Mouse (Mus musculus) bone marrow macrophage, adult 2 months (primary cell): ENCODE data around the gene Cbx4. TPM values are rescaled to one million over a fixed set of nuclear protein-coding genes. Genes with fewer than 3 reads are reported as not detected.

Experiments
- H3K27ac ChIP-seq: 2 replicates; pipeline ENCODE4 v1.5.1; 2012; ENCODE audit warnings: low read depth, low read length; ENCODE audit not compliant: insufficient read depth
- H3K4me1 ChIP-seq: 2 replicates; pipeline ENCODE4 v1.6.1; 2012; ENCODE audit warnings: low read length; ENCODE audit not compliant: control insufficient read depth, insufficient read depth
- H3K4me3 ChIP-seq: 2 replicates; pipeline ENCODE4 v1.5.1; 2012; ENCODE audit warnings: mild to moderate bottlenecking, low read length, moderate library complexity; ENCODE audit not compliant: insufficient read depth
- CTCF ChIP-seq: IDR thresholded peaks from 2 replicates; pipeline ENCODE4 v1.5.1; 2012; ENCODE audit warnings: low read depth, mild to moderate bottlenecking, low read length, moderate library complexity
- POLR2A ChIP-seq: IDR thresholded peaks from 2 replicates; pipeline ENCODE4 v1.6.1; 2012; ENCODE audit warnings: mild to moderate bottlenecking, low read depth, low read length, borderline replicate concordance
- polyA plus RNA-seq: library from polyadenylated mRNA; stranded (reverse); fragments of >200 nt; gene quantifications from 2 replicates; pipeline ENCODE4 v1.2.4, GENCODE M21; 2012; ENCODE audit not compliant: missing spikeins, insufficient read depth, insufficient read length

Cbx4 gene
- polyA plus RNA-seq, 1 experiment: 15.8 TPM

- H3K27ac ChIP-seq: no peak overlapping the region
- peaks cover 3% of the 10 kb centered on the region for H3K4me1 ChIP-seq
- H3K4me3 ChIP-seq: no peak overlapping the region
- TF ChIP-seq CTCF: no peak
- no peak for TF ChIP-seq POLR2A
Observed at GRCm38 (mm10) chr11:119051927-119052660, 33.9 kb downstream of the Cbx4 start.

GRCm38 (mm10) chr11:119051426-119051825, 34.6 kb downstream of the Cbx4 start:
- H3K27ac ChIP-seq: no peak overlapping the region
- peaks cover 3% of the 10 kb centered on the region for H3K4me1 ChIP-seq
- TF ChIP-seq POLR2A: no peak
- TF ChIP-seq CTCF: no peak
- no peak overlapping the region for H3K4me3 ChIP-seq

- TF ChIP-seq CTCF (no peak), POLR2A (no peak)
- H3K27ac ChIP-seq: no peak overlapping the region
- peaks cover 3% of the 10 kb centered on the region; the same call in 1 of the 2 replicates for H3K4me1 ChIP-seq
- H3K4me3 ChIP-seq: no peak overlapping the region
Observed at GRCm38 (mm10) chr11:119050361-119050760, 35.7 kb downstream of the Cbx4 start.

GRCm38 (mm10) chr11:119048133-119048510, 37.9 kb downstream of the Cbx4 start:
- H3K4me3 ChIP-seq: no peak overlapping the region
- peaks cover 3% of the 10 kb centered on the region; the same call in 1 of the 2 replicates for H3K4me1 ChIP-seq
- no peak for TF ChIP-seq CTCF
- TF ChIP-seq POLR2A: no peak
- no peak overlapping the region for H3K27ac ChIP-seq

DNA sequence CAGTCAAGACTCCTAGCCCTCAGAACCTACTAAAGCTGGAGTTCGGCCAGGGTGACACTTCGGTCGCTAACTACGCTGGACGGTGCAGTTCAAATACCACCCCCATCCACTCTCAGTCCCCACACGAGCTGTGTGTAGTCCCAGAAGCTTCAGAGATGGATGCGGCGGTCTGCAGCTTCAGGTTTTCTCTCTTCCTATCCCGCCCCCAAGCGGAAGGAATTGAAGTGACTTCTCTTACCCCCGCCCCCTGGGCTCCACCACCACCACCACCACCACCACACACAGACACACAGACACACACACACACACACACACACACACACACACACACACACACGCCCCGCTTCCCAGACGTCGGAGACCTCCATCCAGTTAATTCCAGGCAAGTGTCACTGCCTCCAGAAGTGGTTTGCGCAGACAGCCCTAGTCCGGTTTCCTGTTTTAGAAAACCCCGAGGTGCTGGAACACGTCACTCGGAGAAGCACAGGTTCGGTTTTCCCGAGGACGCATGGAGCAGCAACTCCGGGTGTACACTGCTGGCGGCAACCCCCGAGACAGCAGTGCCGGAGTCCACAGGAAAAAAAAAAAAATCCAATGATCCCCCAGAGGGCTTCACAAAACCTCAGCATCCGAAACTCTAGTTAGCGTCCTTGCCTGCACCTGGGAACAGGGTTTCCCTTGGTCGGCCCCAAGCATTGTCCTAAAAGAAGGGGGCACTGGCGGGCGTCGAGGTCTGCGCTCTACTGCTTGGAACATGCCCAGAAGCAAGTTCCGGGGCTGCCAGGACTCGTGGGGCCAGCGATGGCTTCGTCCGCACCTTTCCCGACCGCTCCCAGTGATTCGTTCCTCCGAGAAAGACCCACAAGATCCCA, 38.5 kb downstream of the Cbx4 start:
- TF ChIP-seq POLR2A: no peak
- no peak for TF ChIP-seq CTCF

DNA sequence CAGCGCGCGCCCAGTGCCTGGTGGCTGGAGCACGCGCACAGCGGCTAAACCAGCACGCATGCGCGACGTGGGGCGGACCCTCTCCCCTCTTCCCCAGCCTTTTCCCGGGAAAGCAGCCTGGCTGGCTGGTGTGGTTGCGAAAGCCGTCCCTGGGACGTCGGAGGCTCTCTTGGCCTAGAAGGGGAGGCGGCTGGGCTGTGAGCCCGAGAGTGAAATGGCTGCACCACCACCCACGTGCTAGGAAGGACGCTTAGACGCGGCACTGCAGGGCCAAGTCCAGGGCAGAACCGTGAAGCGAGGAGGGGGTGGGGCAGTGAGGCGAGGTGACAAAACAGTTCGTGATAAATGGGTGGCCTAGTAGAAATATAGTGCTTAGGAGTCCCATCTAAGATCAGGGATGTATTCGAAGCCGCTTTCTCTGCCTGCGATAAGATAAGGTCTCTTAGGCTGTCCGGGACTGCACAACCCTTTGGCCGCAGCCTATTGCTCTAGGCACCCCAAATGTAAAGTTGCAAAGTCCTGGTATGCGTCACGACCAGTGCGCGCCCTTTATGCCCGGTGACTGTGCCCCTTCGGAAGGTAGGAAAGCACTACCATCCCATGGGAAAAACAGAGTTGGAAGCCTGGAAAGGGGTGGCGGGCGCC, 39.3 kb downstream of the Cbx4 start:
- H3K27ac ChIP-seq: no peak overlapping the region
- no peak overlapping the region for H3K4me3 ChIP-seq
- H3K4me1 ChIP-seq: peaks cover 5% of the 10 kb centered on the region
- no peak for TF ChIP-seq POLR2A

More for the DNA sequence above, 38.5 kb downstream of the Cbx4 start:
- H3K4me3 ChIP-seq: no peak overlapping the region
- H3K27ac ChIP-seq: no peak overlapping the region
- H3K4me1 ChIP-seq: peaks cover 3% of the 10 kb centered on the region

DNA sequence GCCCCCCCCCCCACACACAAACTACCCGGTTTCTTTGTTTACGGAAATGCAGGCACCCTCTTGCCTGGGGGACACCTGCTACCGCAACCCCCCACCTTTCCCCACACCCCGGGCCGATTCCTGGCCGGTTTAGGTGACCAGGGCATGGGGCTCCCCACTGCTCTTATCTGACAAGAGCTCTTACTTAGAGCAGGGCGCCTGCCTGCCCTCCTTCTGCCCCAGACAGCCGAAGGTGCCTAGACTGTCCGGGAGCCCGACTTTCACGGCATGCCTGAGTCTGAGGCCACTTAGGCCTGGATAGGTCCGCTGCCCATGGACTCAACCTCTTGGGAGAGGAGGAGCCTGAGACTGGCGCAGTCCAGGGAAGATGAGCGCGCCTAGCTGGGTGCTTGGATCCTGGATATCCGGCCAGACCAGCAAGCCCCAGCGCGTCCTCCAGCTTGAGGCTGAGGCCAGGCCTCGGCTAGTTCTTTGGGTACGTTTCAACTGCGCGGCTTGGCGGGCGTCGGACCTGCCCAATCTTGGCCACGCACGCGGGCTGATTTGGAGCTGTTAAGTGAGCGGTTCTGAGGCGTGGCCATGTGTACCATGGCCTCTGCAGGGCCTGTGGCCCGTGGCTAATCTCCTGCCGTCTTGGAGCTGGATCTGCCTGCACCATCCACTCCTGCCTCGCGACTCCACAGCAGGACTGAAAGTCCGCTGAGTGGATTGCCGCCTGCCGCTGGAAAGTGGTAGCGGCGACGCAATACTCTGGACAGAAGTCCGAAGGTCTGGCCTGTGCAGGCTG, 41.3 kb downstream of the Cbx4 start:
- H3K4me3 ChIP-seq: no peak overlapping the region
- TF ChIP-seq POLR2A (no peak), CTCF (no peak)
- H3K4me1 ChIP-seq: peaks cover 8% of the 10 kb centered on the region
- H3K27ac ChIP-seq: no peak overlapping the region

DNA sequence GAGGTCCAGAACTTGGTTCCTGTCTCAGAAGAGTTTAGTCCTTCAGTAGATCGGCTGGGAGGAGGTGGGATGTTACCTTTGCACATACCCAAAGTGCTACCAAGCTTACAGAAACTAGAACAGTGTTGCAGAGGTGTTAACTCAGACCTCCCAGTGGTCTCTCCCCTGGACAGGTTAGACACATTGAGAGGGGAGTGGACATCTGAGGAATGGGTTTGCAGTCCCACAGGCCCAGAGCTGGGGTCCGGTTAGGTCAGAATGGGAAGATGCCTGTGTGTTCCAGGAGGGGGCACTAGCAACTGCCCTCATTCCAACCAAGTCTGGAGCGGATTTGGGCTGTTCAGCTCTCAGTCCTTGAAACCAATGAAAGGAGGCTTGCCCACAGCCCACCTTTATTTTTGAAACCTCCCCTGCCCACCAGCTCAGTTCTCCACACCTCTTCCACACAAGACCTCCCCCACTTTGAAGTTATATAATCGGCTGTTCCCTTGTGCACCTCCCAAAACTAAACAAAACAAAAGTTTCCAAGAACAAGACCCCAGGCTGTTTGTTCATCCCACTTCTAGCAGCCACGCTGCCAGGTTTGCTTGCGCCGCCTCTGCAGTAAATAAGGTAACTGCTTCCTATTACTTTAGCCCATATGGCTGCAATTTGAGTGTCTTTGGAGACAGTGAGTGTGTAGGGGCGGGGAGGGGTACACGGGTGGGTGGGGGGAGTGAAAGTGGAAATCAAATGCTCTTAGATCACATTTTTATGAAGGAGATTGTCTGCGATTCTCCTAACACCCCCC, 42.1 kb downstream of the Cbx4 start:
- peaks cover 12% of the 10 kb centered on the region for H3K4me1 ChIP-seq
- TF ChIP-seq CTCF (peak; percentile 38), POLR2A (no peak)
- no peak overlapping the region for H3K27ac ChIP-seq
- no peak overlapping the region for H3K4me3 ChIP-seq

DNA sequence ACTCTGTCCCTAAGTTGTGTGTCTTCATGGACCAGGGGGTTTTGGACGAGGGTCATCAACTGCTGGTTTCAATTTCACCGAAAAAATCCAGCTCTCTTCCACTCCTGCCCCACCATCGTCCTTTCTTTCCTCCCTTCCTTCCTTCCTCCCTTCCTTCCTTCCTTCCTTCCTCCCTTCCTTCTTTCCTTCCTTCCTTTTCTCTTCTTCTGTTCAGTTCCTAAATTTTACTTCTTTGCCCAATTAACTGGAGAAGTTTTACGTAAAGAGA, 42.8 kb downstream of the Cbx4 start:
- Histone ChIP-seq H3K27ac (no peak overlapping the region), H3K4me1 (peaks cover 12% of the 10 kb centered on the region), H3K4me3 (no peak overlapping the region)
- TF ChIP-seq POLR2A: no peak
- no peak for TF ChIP-seq CTCF
